Mouse (Mus musculus): Measurements from ENCODE around the gene Stag3. TPM values are rescaled to one million over a fixed set of nuclear protein-coding genes. Genes with fewer than 3 reads are reported as not detected.
A peak's percentile ranks its signal among the peaks of the same experiment; 100 is the strongest.

Stag3 gene
- polyA plus RNA-seq, 1 experiment from 2014 or later = 1.7 TPM

- 55% methylated on average over 1 of the region's 1 CpGs for WGBS
- TF ChIP-seq CTCF (IDR thresholded peaks at IDR 0.05; ENCODE audit: low read depth) = peak; percentile 51
- Histone ChIP-seq H3K9me3 (replicated peaks; ENCODE audit: low read length) (no peaks in the 10 kb centered on the region), H3K4me3 (replicated peaks; ENCODE audit: low read depth, low read length) (no peak overlapping the region), H3K4me2 (ENCODE audit: low read length) (no peak overlapping the region), H3K27me3 (ENCODE audit: insufficient read depth, low read length) (no peaks in the 10 kb centered on the region), H3K9ac (ENCODE audit: low read depth, low read length) (no peak overlapping the region), H3K36me3 (ENCODE audit: insufficient read depth, low read length) (no peaks in the 10 kb centered on the region), H3K4me1 (replicated peaks; ENCODE audit: insufficient read depth, low read length) (peaks cover 7% of the 10 kb centered on the region; the same call in 1 of the 2 replicates), H3K27ac (no peak overlapping the region)
- no peak for DNase-seq (ENCODE audit: low spot score)
- no peak for ATAC-seq (replicated peaks; ENCODE audit: low FRiP score, low read depth)
These were observed 3.5 kb downstream of the Stag3 start for GRCm38 (mm10) chr5:138283540-138283939.

- WGBS = 78% methylated on average over 3 of the region's 3 CpGs
- H3K9ac ChIP-seq (ENCODE audit: low read depth, low read length) = no peak overlapping the region
- no peaks in the 10 kb centered on the region for H3K36me3 ChIP-seq (ENCODE audit: insufficient read depth, low read length)
- TF ChIP-seq CTCF (IDR thresholded peaks at IDR 0.05; ENCODE audit: low read depth) = peak; percentile 36; the same call in 1 of the 2 replicates
- H3K27me3 ChIP-seq (ENCODE audit: insufficient read depth, low read length) = no peaks in the 10 kb centered on the region
- no peak overlapping the region for H3K27ac ChIP-seq
- H3K9me3 ChIP-seq (replicated peaks; ENCODE audit: low read length) = no peaks in the 10 kb centered on the region
- no peak for ATAC-seq (replicated peaks; ENCODE audit: low FRiP score, low read depth)
- no peak overlapping the region for H3K4me3 ChIP-seq (replicated peaks; ENCODE audit: low read depth, low read length)
- H3K4me2 ChIP-seq (ENCODE audit: low read length) = no peak overlapping the region
- no peak for DNase-seq (ENCODE audit: low spot score)
- H3K4me1 ChIP-seq (replicated peaks; ENCODE audit: insufficient read depth, low read length) = no peaks in the 10 kb centered on the region
These were observed 7.8 kb downstream of the Stag3 start for GRCm38 (mm10) chr5:138287861-138288260.

- Histone ChIP-seq H3K4me2 (ENCODE audit: low read length) (no peak overlapping the region), H3K9me3 (replicated peaks; ENCODE audit: low read length) (no peaks in the 10 kb centered on the region), H3K36me3 (ENCODE audit: insufficient read depth, low read length) (no peaks in the 10 kb centered on the region), H3K4me3 (replicated peaks; ENCODE audit: low read depth, low read length) (no peak overlapping the region), H3K4me1 (replicated peaks; ENCODE audit: insufficient read depth, low read length) (no peaks in the 10 kb centered on the region), H3K27me3 (ENCODE audit: insufficient read depth, low read length) (no peaks in the 10 kb centered on the region), H3K9ac (ENCODE audit: low read depth, low read length) (no peak overlapping the region), H3K27ac (no peak overlapping the region)
- DNase-seq (ENCODE audit: low spot score) (no peak), ATAC-seq (replicated peaks; ENCODE audit: low FRiP score, low read depth) (no peak)
- no peak for TF ChIP-seq CTCF (IDR thresholded peaks at IDR 0.05; ENCODE audit: low read depth)
- WGBS = 80% methylated on average over 1 of the region's 1 CpGs
These were observed 11.6 kb downstream of the Stag3 start for GRCm38 (mm10) chr5:138291638-138292037.

GRCm38 (mm10) chr5:138294158-138294557 lies 14.1 kb downstream of the Stag3 start:
- no peak overlapping the region for H3K4me2 ChIP-seq (ENCODE audit: low read length)
- no peaks in the 10 kb centered on the region for H3K9me3 ChIP-seq (replicated peaks; ENCODE audit: low read length)
- no peaks in the 10 kb centered on the region for H3K27me3 ChIP-seq (ENCODE audit: insufficient read depth, low read length)
- H3K36me3 ChIP-seq (ENCODE audit: insufficient read depth, low read length) = no peaks in the 10 kb centered on the region
- no peak overlapping the region for H3K9ac ChIP-seq (ENCODE audit: low read depth, low read length)
- H3K4me3 ChIP-seq (replicated peaks; ENCODE audit: low read depth, low read length) = no peak overlapping the region
- H3K27ac ChIP-seq = no peak overlapping the region
- DNase-seq (ENCODE audit: low spot score) (no peak), ATAC-seq (replicated peaks; ENCODE audit: low FRiP score, low read depth) (no peak)
- TF ChIP-seq CTCF (IDR thresholded peaks at IDR 0.05; ENCODE audit: low read depth) = no peak
- H3K4me1 ChIP-seq (replicated peaks; ENCODE audit: insufficient read depth, low read length) = no peaks in the 10 kb centered on the region

GRCm38 (mm10) chr5:138299613-138300012 lies 19.6 kb downstream of the Stag3 start:
- WGBS = 81% methylated on average over 2 of the region's 2 CpGs
- no peak overlapping the region for H3K4me2 ChIP-seq (ENCODE audit: low read length)
- H3K27me3 ChIP-seq (ENCODE audit: insufficient read depth, low read length) = no peaks in the 10 kb centered on the region
- DNase-seq (ENCODE audit: low spot score) = no peak
- no peak overlapping the region for H3K27ac ChIP-seq
- no peak overlapping the region for H3K4me3 ChIP-seq (replicated peaks; ENCODE audit: low read depth, low read length)
- H3K9me3 ChIP-seq (replicated peaks; ENCODE audit: low read length) = no peaks in the 10 kb centered on the region
- no peak for ATAC-seq (replicated peaks; ENCODE audit: low FRiP score, low read depth)
- TF ChIP-seq CTCF (IDR thresholded peaks at IDR 0.05; ENCODE audit: low read depth) = no peak
- H3K4me1 ChIP-seq (replicated peaks; ENCODE audit: insufficient read depth, low read length) = no peaks in the 10 kb centered on the region
- H3K9ac ChIP-seq (ENCODE audit: low read depth, low read length) = no peak overlapping the region
- H3K36me3 ChIP-seq (ENCODE audit: insufficient read depth, low read length) = no peaks in the 10 kb centered on the region

GRCm38 (mm10) chr5:138312795-138313194 lies 32.8 kb downstream of the Stag3 start:
- H3K27ac ChIP-seq = no peak overlapping the region
- ATAC-seq (replicated peaks; ENCODE audit: low FRiP score, low read depth) (no peak), DNase-seq (ENCODE audit: low spot score) (no peak)
- no peak overlapping the region for H3K4me2 ChIP-seq (ENCODE audit: low read length)
- H3K36me3 ChIP-seq (ENCODE audit: insufficient read depth, low read length) = no peaks in the 10 kb centered on the region
- no peaks in the 10 kb centered on the region for H3K9me3 ChIP-seq (replicated peaks; ENCODE audit: low read length)
- 90% methylated on average over 3 of the region's 3 CpGs for WGBS
- no peak for TF ChIP-seq CTCF (IDR thresholded peaks at IDR 0.05; ENCODE audit: low read depth)
- no peak overlapping the region for H3K4me3 ChIP-seq (replicated peaks; ENCODE audit: low read depth, low read length)
- H3K27me3 ChIP-seq (ENCODE audit: insufficient read depth, low read length) = no peaks in the 10 kb centered on the region
- no peaks in the 10 kb centered on the region for H3K4me1 ChIP-seq (replicated peaks; ENCODE audit: insufficient read depth, low read length)
- no peak overlapping the region for H3K9ac ChIP-seq (ENCODE audit: low read depth, low read length)

GRCm38 (mm10) chr5:138341661-138342060 lies 61.6 kb downstream of the Stag3 start, which contains the start of gene Pvrig:
TSS of gene Pvrig (plus strand) at chr5:138341961.
- WGBS = 86% methylated on average over 2 of the region's 2 CpGs
- TF ChIP-seq CTCF (IDR thresholded peaks at IDR 0.05; ENCODE audit: low read depth) = no peak
- Histone ChIP-seq H3K36me3 (ENCODE audit: insufficient read depth, low read length) (no peaks in the 10 kb centered on the region), H3K27ac (no peak within 1 kb of the TSS), H3K4me2 (ENCODE audit: low read length) (no peak within 1 kb of the TSS), H3K4me3 (replicated peaks; ENCODE audit: low read depth, low read length) (no peak within 1 kb of the TSS), H3K9me3 (replicated peaks; ENCODE audit: low read length) (no peaks in the 10 kb centered on the region), H3K27me3 (ENCODE audit: insufficient read depth, low read length) (no peaks in the 10 kb centered on the region), H3K9ac (ENCODE audit: low read depth, low read length) (no peak within 1 kb of the TSS), H3K4me1 (replicated peaks; ENCODE audit: insufficient read depth, low read length) (no peaks in the 10 kb centered on the region)
- no peak for ATAC-seq (replicated peaks; ENCODE audit: low FRiP score, low read depth)
- no peak for DNase-seq (ENCODE audit: low spot score)

Measured in kidney, postnatal 0 days (tissue).